ENCODE assay signal across 8 mouse cellular contexts in the genomic region with DNA sequence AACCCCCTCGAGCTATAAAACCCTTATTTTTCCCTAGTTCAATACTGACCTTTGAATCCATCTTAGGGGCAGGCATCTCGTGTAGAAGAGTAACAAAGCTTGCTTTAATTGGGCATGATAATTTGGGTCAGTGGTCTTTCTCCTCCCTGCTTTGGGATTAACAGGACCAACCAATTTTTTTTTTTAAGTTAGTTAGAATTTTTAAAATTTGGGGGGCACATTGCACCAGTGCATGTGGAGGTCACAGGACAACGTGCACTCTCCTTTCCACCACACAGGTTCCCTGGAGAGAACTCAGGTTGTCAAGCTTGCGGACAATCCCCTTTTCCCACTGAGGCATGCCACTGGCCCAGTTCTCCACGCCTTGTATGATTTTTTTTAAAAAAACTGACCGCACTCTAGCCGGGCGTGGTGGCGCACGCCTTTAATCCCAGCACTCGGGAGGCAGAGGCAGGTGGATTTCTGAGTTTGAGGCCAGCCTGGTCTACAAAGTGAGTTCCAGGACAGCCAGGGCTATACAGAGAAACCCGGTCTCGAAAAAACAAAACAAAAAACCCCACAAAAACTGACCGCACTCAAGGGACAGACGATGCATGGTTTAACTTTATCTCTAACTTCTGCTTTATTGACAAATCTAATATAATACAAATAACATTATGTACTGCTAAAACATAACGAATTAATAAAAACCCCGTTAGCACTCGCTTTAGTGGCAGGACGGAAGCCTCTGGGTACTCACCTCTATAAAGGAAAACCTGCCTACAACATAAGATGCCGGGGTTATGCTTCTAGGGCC. TPM values are rescaled to one million over a fixed set of nuclear protein-coding genes. Genes with fewer than 3 reads are reported as not detected.
DNase-seq lines count a peak whose midpoint lies in the region; ATAC-seq and TF ChIP-seq lines count a peak whose summit lies in the region.

No protein-coding gene starts in this region.

- no peaks in the 10 kb centered on the region for H3K27me3 ChIP-seq in heart, embryonic 14.5 days (ENCODE audit: control insufficient read depth, insufficient read depth, low read length)
- no peaks in the 10 kb centered on the region for H3K27me3 ChIP-seq in G1E (ENCODE audit: insufficient read depth, low read length)
- no peaks in the 10 kb centered on the region for H3K27me3 ChIP-seq in forebrain, embryonic 16.5 days (replicated peaks; ENCODE audit: control insufficient read depth, insufficient read depth, low read length)

- H3K4me2 ChIP-seq in heart, embryonic 14.5 days (ENCODE audit: low read length): peak overlapping the region; percentile 84
- H3K4me2 ChIP-seq in forebrain, embryonic 16.5 days (ENCODE audit: low read length): peak overlapping the region; percentile 99

- H3K36me3 ChIP-seq in heart, embryonic 14.5 days (ENCODE audit: control insufficient read depth, insufficient read depth, low read length): peaks cover 43% of the 10 kb centered on the region
- H3K36me3 ChIP-seq in G1E (replicated peaks): peaks cover 52% of the 10 kb centered on the region
- peaks cover 19% of the 10 kb centered on the region for H3K36me3 ChIP-seq in forebrain, embryonic 16.5 days (ENCODE audit: control insufficient read depth, insufficient read depth)
- H3K36me3 ChIP-seq in macrophage (ENCODE audit: inconsistent target): peaks cover 19% of the 10 kb centered on the region; the same call in 1 of the 2 replicates

- H3K27ac ChIP-seq in heart, embryonic 14.5 days (replicated peaks in 1 of 2; ENCODE audit: control insufficient read depth in 1 of 2, insufficient read depth in 1 of 2, low read depth in 2 of 2, low read length in 2 of 2): peak overlapping the region; percentile 97 to 99
- H3K27ac ChIP-seq in forebrain, embryonic 16.5 days (ENCODE audit: low read length): peak overlapping the region; percentile 100
- peak overlapping the region; percentile 61 for H3K27ac ChIP-seq in macrophage

- 5% methylated on average over 20 of the region's 20 CpGs for WGBS in heart, embryonic 14.5 days
- 3% methylated on average over 20 of the region's 20 CpGs for WGBS in forebrain, embryonic 16.5 days
- 5% methylated on average over 13 of the region's 20 CpGs for WGBS in macrophage (ENCODE audit: missing documents)

- peaks cover 31% of the 10 kb centered on the region for H3K79me2 ChIP-seq in macrophage (ENCODE audit: inconsistent target)

- H3K4me1 ChIP-seq in heart, embryonic 14.5 days (ENCODE audit: control insufficient read depth in 2 of 2, insufficient read depth in 2 of 2, low read length in 2 of 2): peaks cover 10 to 26% of the 10 kb centered on the region in 2 experiments
- H3K4me1 ChIP-seq in G1E (ENCODE audit: insufficient read depth, low read depth, low read length): peaks cover 68% of the 10 kb centered on the region
- peaks cover 34% of the 10 kb centered on the region for H3K4me1 ChIP-seq in forebrain, embryonic 16.5 days (replicated peaks; ENCODE audit: control insufficient read depth, insufficient read depth, low read length)

- intact Hi-C loops in heart, postnatal 36 days (cut with DNase I): no loop called here

- peak overlapping the region; percentile 89 to 99 for H3K4me3 ChIP-seq in heart, embryonic 14.5 days (ENCODE audit: control insufficient read depth in 1 of 2, insufficient read depth in 1 of 2, low read depth in 1 of 2, low read length in 2 of 2)
- peak overlapping the region; percentile 96 for H3K4me3 ChIP-seq in G1E (ENCODE audit: low read depth, low read length)
- peak overlapping the region; percentile 85 for H3K4me3 ChIP-seq in forebrain, embryonic 16.5 days (replicated peaks; ENCODE audit: low read length)
- peak overlapping the region; percentile 90 for H3K4me3 ChIP-seq in macrophage (ENCODE audit: inconsistent target)

- H3K9ac ChIP-seq in heart, embryonic 14.5 days (ENCODE audit: low read length): peak overlapping the region; percentile 97
- H3K9ac ChIP-seq in forebrain, embryonic 16.5 days (replicated peaks; ENCODE audit: low read depth, low read length): peak overlapping the region; percentile 96

- no peak for ATAC-seq in heart, embryonic 14.5 days (ENCODE audit: insufficient number of reproducible peaks, insufficient read depth, low FRiP score, low read depth)
- ATAC-seq in G1E (ENCODE audit: extremely low read depth, insufficient number of reproducible peaks, low FRiP score, poor library complexity, severe bottlenecking): no peak
- no peak for ATAC-seq in forebrain, embryonic 16.5 days

- TF ChIP-seq CTCF in G1E (IDR thresholded peaks at IDR 0.05; ENCODE audit: low read depth, low read length): no peak

- H3K9me3 ChIP-seq in heart, embryonic 14.5 days (ENCODE audit: control insufficient read depth, low read length): no peaks in the 10 kb centered on the region
- no peaks in the 10 kb centered on the region for H3K9me3 ChIP-seq in G1E (replicated peaks)
- H3K9me3 ChIP-seq in forebrain, embryonic 16.5 days (ENCODE audit: control insufficient read depth, low read length): no peaks in the 10 kb centered on the region

- no peak for DNase-seq in heart, postnatal 36 days
- no peak for DNase-seq in G1E (ENCODE audit: low spot score)
- DNase-seq in layer of hippocampus, adult 8-10 months (ENCODE audit: low spot score in 2 of 2): no peak
- no peak for DNase-seq in frontal cortex, postnatal 36 days (ENCODE audit: low spot score in 2 of 2)
- no peak for DNase-seq in kidney, postnatal 10 days

RNA-seq across cellular contexts. Expression of a gene that starts 0.8 kb away (rescaled TPM):
- polyA plus RNA-seq in heart, embryonic 14.5 days (2014; fragmentation: Nextera tagmentation; extraction: Ambion mirVana): 9.9 and 11.4 TPM in 2 replicates
- 1 to 10 TPM; 6.0 to 6.6 TPM for total RNA-seq in heart, postnatal 36 days (2021)
- total RNA-seq in G1E (2014; fragmentation: Nextera tagmentation) (11.7 and 20.0 TPM in 2 replicates), G1E (2017) (22.0 and 25.2 TPM in 2 replicates)
- polyA plus RNA-seq in G1E (2012) (25.3 and 26.2 TPM in 2 replicates), macrophage (2018) (5.4 to 7.1 TPM (median 5.6 TPM) in 3 replicates)
- polyA plus RNA-seq in forebrain, embryonic 16.5 days (2015; fragmentation: Nextera tagmentation; extraction: Ambion mirVana): 66.1 and 69.3 TPM in 2 replicates
- total RNA-seq in macrophage (2018; cell fraction: chromatin; rRNA removed): 10 to 100 TPM in 5 of 26 experiments, 1 to 10 TPM in 16, under 1 TPM in 4, not detected in 1; 0.28 to 18.2 (median 5.4) TPM
- total RNA-seq in macrophage (2018; cell fraction: cytosol; rRNA removed): 1 to 10 TPM; 1.0 to 7.9 (median 4.7) TPM
- 10 to 100 TPM in 4 of 26 experiments, 1 to 10 TPM in 20, under 1 TPM in 2; 0.56 to 13.9 (median 3.3) TPM for total RNA-seq in macrophage (2018; cell fraction: nucleus; rRNA removed)
- 10 to 100 TPM; 20.6 to 21.4 (median 20.9) TPM for total RNA-seq in layer of hippocampus, adult 8-10 months (2022)

RNA-seq across cellular contexts. Expression of a gene that starts 0.9 kb away (rescaled TPM):
- polyA plus RNA-seq in heart, embryonic 14.5 days (2014; fragmentation: Nextera tagmentation; extraction: Ambion mirVana): 22.2 and 25.3 TPM in 2 replicates
- 1 to 10 TPM; 2.8 TPM for total RNA-seq in heart, postnatal 36 days (2021)
- total RNA-seq in G1E (2014; fragmentation: Nextera tagmentation) (128 and 141 TPM in 2 replicates), G1E (2017) (51.1 and 54.9 TPM in 2 replicates)
- polyA plus RNA-seq in G1E (2012) (263 and 305 TPM in 2 replicates), macrophage (2018) (0.75 to 2.4 TPM (median 1.9 TPM) in 3 replicates)
- polyA plus RNA-seq in forebrain, embryonic 16.5 days (2015; fragmentation: Nextera tagmentation; extraction: Ambion mirVana): 18.8 and 26.5 TPM in 2 replicates
- 1 to 10 TPM in 16 of 26 experiments, not detected in 10; 1.4 to 7.7 (median 3.5) TPM for total RNA-seq in macrophage (2018; cell fraction: chromatin; rRNA removed)
- 1 to 10 TPM in 3 of 26 experiments, under 1 TPM in 20, not detected in 3; 0.18 to 1.8 (median 0.47) TPM for total RNA-seq in macrophage (2018; cell fraction: cytosol; rRNA removed)
- 10 to 100 TPM in 5 of 26 experiments, 1 to 10 TPM in 19, under 1 TPM in 2; 0.89 to 12.9 (median 2.4) TPM for total RNA-seq in macrophage (2018; cell fraction: nucleus; rRNA removed)
- total RNA-seq in layer of hippocampus, adult 8-10 months (2022): 1 to 10 TPM; 2.4 to 7.9 (median 7.0) TPM

RNA-seq across cellular contexts. Expression of a gene that starts 12.1 kb away (rescaled TPM):
- polyA plus RNA-seq in heart, embryonic 14.5 days (2014; fragmentation: Nextera tagmentation; extraction: Ambion mirVana): 26.8 and 31.4 TPM in 2 replicates
- total RNA-seq in heart, postnatal 36 days (2021): 10 to 100 TPM; 19.1 TPM
- total RNA-seq in G1E (2014; fragmentation: Nextera tagmentation) (3.1 and 5.8 TPM in 2 replicates), G1E (2017) (11.9 and 16.5 TPM in 2 replicates)
- polyA plus RNA-seq in G1E (2012) (42.6 and 60.5 TPM in 2 replicates), macrophage (2018) (2.3 to 8.3 TPM (median 8.1 TPM) in 3 replicates)
- 59.1 and 66.6 TPM in 2 replicates for polyA plus RNA-seq in forebrain, embryonic 16.5 days (2015; fragmentation: Nextera tagmentation; extraction: Ambion mirVana)
- 10 to 100 TPM in 24 of 26 experiments, 1 to 10 TPM in 2; 4.1 to 36.9 (median 18.8) TPM for total RNA-seq in macrophage (2018; cell fraction: chromatin; rRNA removed)
- total RNA-seq in macrophage (2018; cell fraction: cytosol; rRNA removed): 1 to 10 TPM; 3.9 to 9.6 (median 6.6) TPM
- total RNA-seq in macrophage (2018; cell fraction: nucleus; rRNA removed): 10 to 100 TPM in 18 of 26 experiments, 1 to 10 TPM in 8; 6.5 to 27.8 (median 13.3) TPM
- total RNA-seq in layer of hippocampus, adult 8-10 months (2022): 10 to 100 TPM; 51.6 to 62.9 (median 58.3) TPM

RNA-seq across cellular contexts. Expression of a gene that starts 23.3 kb away (rescaled TPM):
- polyA plus RNA-seq in heart, embryonic 14.5 days (2014; fragmentation: Nextera tagmentation; extraction: Ambion mirVana): 11.7 and 14.9 TPM in 2 replicates
- total RNA-seq in heart, postnatal 36 days (2021): 1 to 10 TPM; 2.4 to 2.5 TPM
- total RNA-seq in G1E (2014; fragmentation: Nextera tagmentation): 2.6 TPM in 1 of 2 replicates, not detected in the other
- 2.8 TPM in 2 replicates for total RNA-seq in G1E (2017)
- 0.44 and 0.94 TPM in 2 replicates for polyA plus RNA-seq in G1E (2012)
- 4.1 and 8.3 TPM in 2 replicates for polyA plus RNA-seq in forebrain, embryonic 16.5 days (2015; fragmentation: Nextera tagmentation; extraction: Ambion mirVana)
- total RNA-seq in macrophage (2018; cell fraction: chromatin; rRNA removed): 10 to 100 TPM in 1 of 26 experiments, 1 to 10 TPM in 9, not detected in 16; 1.3 to 16.0 (median 2.7) TPM
- 1 to 10 TPM in 19 of 26 experiments, under 1 TPM in 7; 0.44 to 2.8 (median 1.3) TPM for total RNA-seq in macrophage (2018; cell fraction: cytosol; rRNA removed)
- total RNA-seq in macrophage (2018; cell fraction: nucleus; rRNA removed): 1 to 10 TPM in 10 of 26 experiments, not detected in 16; 1.0 to 6.5 (median 1.6) TPM
- 0.47 to 1.4 TPM in 2 of 3 replicates, not detected in the other for polyA plus RNA-seq in macrophage (2018)
- total RNA-seq in layer of hippocampus, adult 8-10 months (2022): 1 to 10 TPM; 2.8 to 5.1 (median 3.6) TPM

RNA-seq across cellular contexts. Expression of a gene that starts 23.8 kb away (rescaled TPM):
- polyA plus RNA-seq in heart, embryonic 14.5 days (2014; fragmentation: Nextera tagmentation; extraction: Ambion mirVana): 20.2 and 21.2 TPM in 2 replicates
- 10 to 100 TPM; 24.6 to 26.4 TPM for total RNA-seq in heart, postnatal 36 days (2021)
- total RNA-seq in G1E (2014; fragmentation: Nextera tagmentation) (19.5 and 26.7 TPM in 2 replicates), G1E (2017) (38.3 and 40.1 TPM in 2 replicates)
- polyA plus RNA-seq in G1E (2012) (72.0 and 74.1 TPM in 2 replicates), macrophage (2018) (32.8 to 44.1 TPM (median 41.7 TPM) in 3 replicates)
- polyA plus RNA-seq in forebrain, embryonic 16.5 days (2015; fragmentation: Nextera tagmentation; extraction: Ambion mirVana): 24.9 and 31.0 TPM in 2 replicates
- total RNA-seq in macrophage (2018; cell fraction: chromatin; rRNA removed): 100 to 1,000 TPM in 20 of 26 experiments, 10 to 100 TPM in 6; 33.6 to 381 (median 157) TPM
- total RNA-seq in macrophage (2018; cell fraction: cytosol; rRNA removed): 10 to 100 TPM; 26.2 to 77.2 (median 49.3) TPM
- 100 to 1,000 TPM in 10 of 26 experiments, 10 to 100 TPM in 16; 22.3 to 223 (median 94.1) TPM for total RNA-seq in macrophage (2018; cell fraction: nucleus; rRNA removed)
- 100 to 1,000 TPM in 2 of 4 experiments, 10 to 100 TPM in 2; 97.9 to 106 (median 101) TPM for total RNA-seq in layer of hippocampus, adult 8-10 months (2022)
